Mouse (Mus musculus): Measurements from ENCODE around the gene Zfp239. TPM values are rescaled to one million over a fixed set of nuclear protein-coding genes. Genes with fewer than 3 reads are reported as not detected.
A peak's percentile ranks its signal among the peaks of the same experiment; 100 is the strongest.
"Not testable (repeated sequence)": the region's sequence is repeated elsewhere in the genome, so short reads cannot be mapped to it uniquely, and the experiment has no call there.

The Zfp239 gene
- polyA plus RNA-seq, 1 experiment = 5.1 TPM

GRCm38 (mm10) chr6:117862465-117862864 is 565 bp downstream of the Zfp239 start:
- H3K27ac ChIP-seq (ENCODE audit: insufficient read depth, low read depth, low read length) = 0 out of 2 replicates have a peak overlapping the region, but pooled peaks have one; percentile 25
- WGBS = 29% methylated on average over 8 of the region's 8 CpGs
- TF ChIP-seq POLR2A (IDR thresholded peaks at IDR 0.05; ENCODE audit: low read depth, low read length) (no peak), CTCF (IDR thresholded peaks at IDR 0.05; ENCODE audit: extremely low read depth, insufficient read length, insufficient replicate concordance, low read depth, low read length) (no peak)
- H3K27me3 ChIP-seq (ENCODE audit: control insufficient read depth, insufficient read depth, low read length) = no peaks in the 10 kb centered on the region
- no peak overlapping the region; the same call in 1 of the 2 replicates for H3K4me3 ChIP-seq (ENCODE audit: low read depth, low read length)
- peaks cover 5% of the 10 kb centered on the region for H3K4me1 ChIP-seq (ENCODE audit: control insufficient read depth, insufficient read depth, insufficient read length, low read length)
- H3K36me3 ChIP-seq (ENCODE audit: control insufficient read depth, insufficient read depth, low read length) = no peaks in the 10 kb centered on the region

DNA sequence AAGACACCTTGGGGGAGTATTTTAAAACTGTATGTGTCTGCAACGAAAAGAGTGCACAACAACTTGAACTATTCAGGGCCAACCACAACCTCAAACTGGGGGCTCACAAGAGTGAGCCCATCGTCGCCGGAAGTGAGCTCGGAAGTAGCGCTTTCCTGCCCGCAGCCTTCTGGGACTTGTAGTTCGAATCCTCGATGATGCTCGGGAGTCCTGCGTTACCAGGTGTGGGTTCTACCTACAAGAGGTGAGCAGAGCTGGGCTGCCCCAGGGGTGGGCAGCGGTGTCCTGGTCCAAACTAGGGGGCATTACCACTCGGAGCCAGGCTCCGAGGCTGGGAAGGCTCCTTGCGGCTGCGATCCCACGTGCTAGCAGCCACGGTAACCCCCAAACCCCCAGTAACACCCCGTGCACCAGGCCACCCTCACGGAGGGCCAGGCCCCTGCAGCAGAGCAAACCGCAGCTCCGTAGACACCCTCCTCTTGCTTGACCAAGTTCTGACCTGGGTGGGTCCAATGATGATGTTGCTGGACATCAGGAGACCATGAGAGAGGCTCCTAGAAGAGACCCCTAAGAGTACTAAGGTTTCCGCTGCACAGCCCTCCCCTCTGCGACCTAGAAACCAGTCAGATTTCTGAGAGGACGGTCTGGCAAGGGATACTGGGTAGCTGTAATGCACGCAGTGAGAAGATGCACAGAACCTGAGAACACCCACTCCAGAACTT is 1.2 kb downstream of the Zfp239 start:
- no peaks in the 10 kb centered on the region for H3K36me3 ChIP-seq (ENCODE audit: control insufficient read depth, insufficient read depth, low read length)
- H3K4me3 ChIP-seq (ENCODE audit: low read depth, low read length) = peak overlapping the region; percentile 85
- peaks cover 6% of the 10 kb centered on the region for H3K4me1 ChIP-seq (ENCODE audit: control insufficient read depth, insufficient read depth, insufficient read length, low read length)
- 2% methylated on average over 26 of the region's 26 CpGs for WGBS
- TF ChIP-seq CTCF (IDR thresholded peaks at IDR 0.05; ENCODE audit: extremely low read depth, insufficient read length, insufficient replicate concordance, low read depth, low read length) (no peak), POLR2A (IDR thresholded peaks at IDR 0.05; ENCODE audit: low read depth, low read length) (no peak)
- H3K27me3 ChIP-seq (ENCODE audit: control insufficient read depth, insufficient read depth, low read length) = no peaks in the 10 kb centered on the region
- no peak overlapping the region for H3K27ac ChIP-seq (ENCODE audit: insufficient read depth, low read depth, low read length)

DNA sequence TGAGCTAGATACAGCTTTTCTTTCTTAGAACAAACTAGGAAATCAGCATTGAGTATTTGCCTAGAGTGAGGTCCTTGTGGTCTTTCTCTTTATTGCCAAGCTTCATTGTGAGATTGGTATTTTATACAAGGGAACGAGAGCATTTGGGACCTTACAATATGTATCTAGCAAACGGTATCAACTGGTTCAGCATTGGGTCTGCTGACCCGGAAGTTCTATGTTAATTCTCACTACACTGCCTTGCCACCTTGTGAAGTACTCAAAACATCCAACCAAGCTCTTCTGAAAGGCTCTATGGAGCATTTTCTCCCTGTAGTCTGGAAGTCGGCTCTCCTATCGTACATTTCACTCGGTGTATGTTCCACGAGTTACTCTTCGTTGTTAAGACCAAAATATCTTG is 1.9 kb downstream of the Zfp239 start:
- Histone ChIP-seq H3K27ac (ENCODE audit: insufficient read depth, low read depth, low read length) (no peak overlapping the region), H3K4me1 (ENCODE audit: control insufficient read depth, insufficient read depth, insufficient read length, low read length) (peaks cover 10% of the 10 kb centered on the region), H3K27me3 (ENCODE audit: control insufficient read depth, insufficient read depth, low read length) (no peaks in the 10 kb centered on the region), H3K4me3 (ENCODE audit: low read depth, low read length) (no peak overlapping the region), H3K36me3 (ENCODE audit: control insufficient read depth, insufficient read depth, low read length) (no peaks in the 10 kb centered on the region)
- whole genome bisulfite sequencing = 90% methylated on average over 8 of the region's 8 CpGs
- TF ChIP-seq POLR2A (IDR thresholded peaks at IDR 0.05; ENCODE audit: low read depth, low read length) (no peak), CTCF (IDR thresholded peaks at IDR 0.05; ENCODE audit: extremely low read depth, insufficient read length, insufficient replicate concordance, low read depth, low read length) (no peak)

GRCm38 (mm10) chr6:117868187-117868586 is 6.3 kb downstream of the Zfp239 start:
- H3K36me3 ChIP-seq (ENCODE audit: control insufficient read depth, insufficient read depth, low read length) = peaks cover 2% of the 10 kb centered on the region; the same call in 1 of the 2 replicates
- TF ChIP-seq POLR2A (IDR thresholded peaks at IDR 0.05; ENCODE audit: low read depth, low read length) = no peak
- no peak for TF ChIP-seq CTCF (IDR thresholded peaks at IDR 0.05; ENCODE audit: extremely low read depth, insufficient read length, insufficient replicate concordance, low read depth, low read length)
- H3K4me3 ChIP-seq (ENCODE audit: low read depth, low read length) = peak overlapping the region; percentile 25; the same call in 1 of the 2 replicates
- peak overlapping the region; percentile 42; the same call in 1 of the 2 replicates for H3K27ac ChIP-seq (ENCODE audit: insufficient read depth, low read depth, low read length)
- WGBS = 48% methylated on average over 8 of the region's 8 CpGs
- peaks cover 9% of the 10 kb centered on the region for H3K4me1 ChIP-seq (ENCODE audit: control insufficient read depth, insufficient read depth, insufficient read length, low read length)
- H3K27me3 ChIP-seq (ENCODE audit: control insufficient read depth, insufficient read depth, low read length) = no peaks in the 10 kb centered on the region

GRCm38 (mm10) chr6:117871034-117871433 is 9.1 kb downstream of the Zfp239 start:
- 84% methylated on average over 14 of the region's 14 CpGs for WGBS

GRCm38 (mm10) chr6:117873450-117873849 is 11.6 kb downstream of the Zfp239 start:
- WGBS = 88% methylated on average over 7 of the region's 7 CpGs
- not testable (repeated sequence) for H3K4me1 ChIP-seq (ENCODE audit: control insufficient read depth, insufficient read depth, insufficient read length, low read length); H3K36me3 ChIP-seq (ENCODE audit: control insufficient read depth, insufficient read depth, low read length); H3K27ac ChIP-seq (ENCODE audit: insufficient read depth, low read depth, low read length); H3K27me3 ChIP-seq (ENCODE audit: control insufficient read depth, insufficient read depth, low read length); H3K4me3 ChIP-seq (ENCODE audit: low read depth, low read length)

More at GRCm38 (mm10) chr6:117871034-117871433, 9.1 kb downstream of the Zfp239 start:
- no peak overlapping the region for H3K27ac ChIP-seq (ENCODE audit: insufficient read depth, low read depth, low read length)
- H3K27me3 ChIP-seq (ENCODE audit: control insufficient read depth, insufficient read depth, low read length) = no peaks in the 10 kb centered on the region
- no peak for TF ChIP-seq POLR2A (IDR thresholded peaks at IDR 0.05; ENCODE audit: low read depth, low read length)
- TF ChIP-seq CTCF (IDR thresholded peaks at IDR 0.05; ENCODE audit: extremely low read depth, insufficient read length, insufficient replicate concordance, low read depth, low read length) = no peak
- H3K36me3 ChIP-seq (ENCODE audit: control insufficient read depth, insufficient read depth, low read length) = peaks cover 2% of the 10 kb centered on the region; the same call in 1 of the 2 replicates
- peaks cover 12% of the 10 kb centered on the region; the same call in 1 of the 2 replicates for H3K4me1 ChIP-seq (ENCODE audit: control insufficient read depth, insufficient read depth, insufficient read length, low read length)
- H3K4me3 ChIP-seq (ENCODE audit: low read depth, low read length) = no peak overlapping the region

- Histone ChIP-seq H3K36me3 (ENCODE audit: control insufficient read depth, insufficient read depth, low read length) (peaks cover 2% of the 10 kb centered on the region; the same call in 1 of the 2 replicates), H3K27ac (ENCODE audit: insufficient read depth, low read depth, low read length) (peak overlapping the region; percentile 68), H3K4me1 (ENCODE audit: control insufficient read depth, insufficient read depth, insufficient read length, low read length) (peaks cover 5% of the 10 kb centered on the region; the same call in 1 of the 2 replicates), H3K27me3 (ENCODE audit: control insufficient read depth, insufficient read depth, low read length) (no peaks in the 10 kb centered on the region), H3K4me3 (ENCODE audit: low read depth, low read length) (no peak overlapping the region)
- 65% methylated on average over 3 of the region's 3 CpGs for WGBS
- no peak for TF ChIP-seq POLR2A (IDR thresholded peaks at IDR 0.05; ENCODE audit: low read depth, low read length)
- no peak for TF ChIP-seq CTCF (IDR thresholded peaks at IDR 0.05; ENCODE audit: extremely low read depth, insufficient read length, insufficient replicate concordance, low read depth, low read length)
These were observed 12.9 kb downstream of the Zfp239 start for GRCm38 (mm10) chr6:117874621-117875281.

Data from small intestine, adult 2 months (tissue).